Mouse (Mus musculus): Measurements from ENCODE around the gene Mlip. TPM values are rescaled to one million over a fixed set of nuclear protein-coding genes. Genes with fewer than 3 reads are reported as not detected.

Mlip gene
- 82.5 and 99.7 TPM in 2 replicates for polyA plus RNA-seq (2021; fragmentation: Nextera tagmentation)
- long read RNA-seq, experiment 1, transcript Mlip-213 (1 exons, 2,955 nt): major isoform, 5 of 80 reads
- long read RNA-seq, experiment 1, partial matches to known transcripts: 3 of 80 reads
- long read RNA-seq, experiment 1, other reads (novel, unspliced or antisense): 72 of 80 reads
- long read RNA-seq, experiment 2, partial matches to known transcripts: 4 of 39 reads
- long read RNA-seq, experiment 2, other reads (novel, unspliced or antisense): 34 of 39 reads

DNA sequence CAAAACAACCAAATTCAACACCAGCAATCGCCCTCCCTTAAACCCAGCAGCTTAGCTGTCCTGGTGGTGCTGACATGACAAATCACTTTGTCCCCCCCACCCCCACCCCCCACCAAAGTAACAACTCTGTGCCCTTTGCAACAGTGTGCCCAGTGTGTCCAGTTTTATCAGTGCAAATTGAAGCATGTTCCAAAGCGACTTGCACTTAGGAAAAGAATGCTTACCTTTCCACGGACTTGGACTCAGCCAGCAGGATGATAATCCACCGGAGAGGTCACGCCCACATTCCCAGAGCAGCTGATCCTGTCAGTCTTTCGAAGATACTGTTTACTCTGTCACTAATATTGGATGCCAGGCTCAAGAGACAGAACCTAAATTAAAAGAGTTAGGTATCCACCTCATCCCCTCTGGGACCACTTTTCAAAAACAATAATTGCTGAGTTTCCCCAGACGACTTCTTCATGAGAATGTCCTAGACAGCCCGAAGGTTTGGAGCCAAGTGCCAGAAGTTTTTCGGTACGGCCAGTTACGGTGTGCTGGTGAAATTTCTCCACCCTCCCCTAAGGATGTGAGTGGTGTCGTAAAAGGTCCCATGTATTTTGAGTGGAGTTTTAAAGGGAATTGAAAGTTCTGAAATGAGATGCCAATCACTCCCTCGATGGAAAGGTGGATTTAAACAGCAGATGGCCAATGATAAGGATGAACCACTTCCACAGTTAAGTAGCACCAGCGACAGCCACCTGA is at the start of gene Mlip:
Mlip (minus strand) TSS at position 538 of the 744 bp plus-strand sequence.

Other genes with a start within 250 kb of the Mlip start
- gene Lrrc1, start 191.9 kb upstream of the Mlip start, polyA plus RNA-seq (2021; fragmentation: Nextera tagmentation): 1.3 and 2.2 TPM in 2 replicates